Mouse (Mus musculus): ENCODE results near the gene Acoxl.

DNA sequence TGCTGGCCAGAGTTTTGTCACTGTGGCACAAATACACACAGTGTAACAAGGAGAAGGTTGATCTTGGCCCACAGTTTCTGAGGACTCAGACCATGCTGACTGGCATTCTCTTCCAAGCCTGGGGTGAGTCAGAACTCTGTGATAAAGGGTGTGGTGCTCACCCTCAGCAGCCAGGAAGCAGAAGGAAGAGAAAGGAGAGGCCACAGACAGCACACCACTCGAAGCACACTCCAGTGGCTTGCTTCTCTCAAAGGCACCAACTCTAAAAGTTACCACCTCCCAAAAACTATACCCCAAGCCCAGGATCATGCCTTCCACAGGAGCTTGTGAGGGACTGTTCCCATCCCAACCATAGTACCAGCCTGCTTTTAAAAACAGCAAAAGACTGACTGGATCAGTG is 220.0 kb downstream of the Acoxl start:
- TF ChIP-seq FLI1 (IDR thresholded peaks at IDR 0.05; ENCODE audit: low read length) (no peak), GATA1 (IDR thresholded peaks at IDR 0.05; ENCODE audit: borderline replicate concordance, low read length) (no peak)

Measured in megakaryocyte, embryonic 14.5 days (primary cell).